Mouse (Mus musculus) lung, embryonic 15.5 days (tissue): Measurements from ENCODE around the gene Cdkn2aip. TPM values are rescaled to one million over a fixed set of nuclear protein-coding genes. Genes with fewer than 3 reads are reported as not detected.

Experiments
- ATAC-seq: fragments of 200-750 bp; cut with Nextera tagmentation; 2 replicates; pipeline ENCODE4 v1.8.0; 2017; ENCODE audit warnings: moderate number of reproducible peaks, borderline replicate concordance; ENCODE audit not compliant: low FRiP score, low TSS enrichment; ENCODE audit errors: extremely low read depth
- H3K27ac ChIP-seq: fragments of 300-500 bp; sonication (generic); 2 replicates; pipeline ENCODE4 v1.5.1; 2015; ENCODE audit warnings: moderate library complexity, mild to moderate bottlenecking, inconsistent platforms
- H3K27me3 ChIP-seq: fragments of 300-500 bp; sonication (generic); 2 replicates; pipeline ENCODE4 v1.6.1; 2015; ENCODE audit warnings: inconsistent platforms
- H3K36me3 ChIP-seq: fragments of 300-500 bp; sonication (generic); 2 replicates; pipeline ENCODE4 v1.6.1; 2015; ENCODE audit warnings: inconsistent platforms
- H3K4me1 ChIP-seq: fragments of 300-500 bp; sonication (generic); 2 replicates; pipeline ENCODE4 v1.6.1; 2015; ENCODE audit warnings: inconsistent platforms
- H3K4me2 ChIP-seq: fragments of 300-500 bp; sonication (generic); 2 replicates; pipeline ENCODE4 v1.6.1; 2015; ENCODE audit warnings: inconsistent platforms, mild to moderate bottlenecking, moderate library complexity
- H3K4me3 ChIP-seq: fragments of 300-500 bp; sonication (generic); 2 replicates; pipeline ENCODE4 v1.5.1; 2015; ENCODE audit warnings: mild to moderate bottlenecking, inconsistent platforms
- H3K9ac ChIP-seq: fragments of 300-500 bp; sonication (generic); 2 replicates; pipeline ENCODE4 v1.6.1; 2015; ENCODE audit warnings: inconsistent platforms
- H3K9me3 ChIP-seq: fragments of 300-500 bp; sonication (generic); 2 replicates; pipeline ENCODE4 v1.6.1; 2016; ENCODE audit warnings: inconsistent platforms
- WGBS: fragments of 180-500 bp; shearing (Covaris S2); methylation state at CpG from one replicate; pipeline ENCODE4 v1.1.7; 2015; 5-methylcytosine and 5-hydroxymethylcytosine counted together
- polyA plus RNA-seq: library from polyadenylated mRNA; unstranded; fragments of >200 nt; fragmentation: Nextera tagmentation; extraction: Ambion mirVana; gene quantifications from 2 replicates; pipeline ENCODE4 v1.2.1, GENCODE M21; 2015

Gene Cdkn2aip
- polyA plus RNA-seq, 1 experiment from 2014 or later: 25.0 TPM

DNA sequence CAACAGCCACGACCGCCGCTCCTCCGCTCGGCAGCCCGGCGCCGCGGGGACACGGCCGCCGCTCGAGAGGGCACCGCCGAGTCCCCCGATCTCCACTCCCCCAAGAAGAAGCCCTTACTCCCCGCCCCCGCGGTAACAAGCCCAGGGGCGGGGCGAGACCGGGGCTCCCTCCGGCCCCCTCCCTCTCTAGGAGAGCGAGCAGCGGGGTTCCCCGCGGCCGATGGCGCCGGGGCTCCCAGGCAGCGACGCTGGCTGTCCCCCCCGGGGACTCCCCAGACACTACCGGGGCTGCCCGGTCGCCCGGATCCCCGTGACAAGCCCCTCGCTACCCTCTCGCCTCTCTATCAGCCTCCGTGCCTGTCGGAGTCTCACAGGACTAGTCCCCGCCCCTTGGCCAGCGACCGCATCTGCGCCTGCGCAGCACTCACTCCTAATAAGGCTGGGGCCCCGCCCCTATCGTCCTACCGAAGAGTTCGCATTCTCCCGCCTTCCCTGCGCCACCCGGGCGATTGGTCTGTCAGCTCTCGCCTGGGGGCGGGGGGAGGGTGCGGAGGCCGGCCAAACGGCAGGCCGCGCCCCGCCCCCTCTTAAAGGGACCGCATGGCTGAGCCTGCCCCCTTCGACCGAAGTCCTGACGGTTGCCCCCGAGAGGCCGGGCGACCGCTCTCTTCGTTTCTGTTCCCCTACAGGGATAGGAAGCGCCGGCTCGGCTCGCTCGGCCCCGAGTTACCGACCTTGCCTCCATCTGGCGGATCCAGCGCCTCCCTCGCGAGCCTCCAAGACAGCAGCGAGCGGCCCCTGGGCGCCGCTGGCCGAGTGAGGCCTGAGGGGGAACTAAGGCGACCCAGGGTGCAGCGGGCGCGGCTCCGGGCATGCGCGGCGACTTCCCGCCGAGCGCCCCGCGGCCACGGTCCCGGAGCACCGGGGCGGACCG is 38.7 kb downstream of the Cdkn2aip start, which contains the start of gene Ing2:
Gene Ing2, minus strand, starts transcription at position 780 of the 934 bp plus-strand sequence.
- peaks cover 13% of the 10 kb centered on the region for H3K4me1 ChIP-seq
- ATAC-seq: peak; percentile 91
- 2% methylated on average over 96 of the region's 106 CpGs for WGBS

DNA sequence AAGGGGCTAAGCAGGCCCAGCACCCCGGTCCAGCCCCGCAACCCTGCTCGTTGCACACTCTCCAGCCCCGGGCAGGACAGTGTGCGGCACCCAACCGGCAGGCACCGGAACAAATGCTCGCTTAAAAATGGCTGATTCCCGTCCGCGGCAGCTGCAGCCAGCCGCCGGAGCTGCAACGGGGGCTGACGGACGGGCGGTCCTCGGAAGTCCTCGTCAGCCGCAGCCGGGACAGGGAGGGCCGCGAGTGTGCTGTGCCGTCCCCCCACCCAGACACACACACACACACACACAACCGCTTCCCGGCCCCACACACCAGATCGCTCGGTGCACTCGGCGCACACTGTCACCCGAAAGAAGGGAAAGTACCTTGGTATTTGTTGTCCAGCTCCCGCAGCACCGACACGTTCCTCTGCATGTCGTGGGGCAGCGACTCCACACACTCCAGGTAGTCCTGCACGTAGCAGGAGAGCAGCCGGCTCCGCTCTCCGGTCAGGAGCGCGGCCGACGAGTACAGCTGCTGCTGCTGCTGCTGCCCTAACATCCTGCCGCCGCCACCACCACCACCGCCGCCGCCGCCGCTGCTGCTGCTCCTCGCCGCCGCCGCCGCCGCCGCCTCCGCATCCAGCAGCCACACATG is 39.5 kb downstream of the Cdkn2aip start:
- Histone ChIP-seq H3K9ac (peak overlapping the region; percentile 62), H3K4me1 (peaks cover 13% of the 10 kb centered on the region), H3K4me2 (peak overlapping the region; percentile 71), H3K36me3 (no peaks in the 10 kb centered on the region), H3K27ac (peak overlapping the region; percentile 87), H3K9me3 (no peaks in the 10 kb centered on the region), H3K4me3 (peak overlapping the region; percentile 98), H3K27me3 (no peaks in the 10 kb centered on the region)
- no peak; the same call in 1 of the 2 replicates for ATAC-seq
- under 1% methylated on average over 44 of the region's 59 CpGs for WGBS

More for the DNA sequence above, 38.7 kb downstream of the Cdkn2aip start, which contains the start of gene Ing2:
- H3K36me3 ChIP-seq: no peaks in the 10 kb centered on the region
- H3K9ac ChIP-seq: peak within 1 kb of the TSS; percentile 95
- H3K4me3 ChIP-seq: peak within 1 kb of the TSS; percentile 98
- peak within 1 kb of the TSS; percentile 72 for H3K4me2 ChIP-seq
- H3K27me3 ChIP-seq: no peaks in the 10 kb centered on the region
- no peaks in the 10 kb centered on the region for H3K9me3 ChIP-seq
- peak within 1 kb of the TSS; percentile 99 for H3K27ac ChIP-seq

DNA sequence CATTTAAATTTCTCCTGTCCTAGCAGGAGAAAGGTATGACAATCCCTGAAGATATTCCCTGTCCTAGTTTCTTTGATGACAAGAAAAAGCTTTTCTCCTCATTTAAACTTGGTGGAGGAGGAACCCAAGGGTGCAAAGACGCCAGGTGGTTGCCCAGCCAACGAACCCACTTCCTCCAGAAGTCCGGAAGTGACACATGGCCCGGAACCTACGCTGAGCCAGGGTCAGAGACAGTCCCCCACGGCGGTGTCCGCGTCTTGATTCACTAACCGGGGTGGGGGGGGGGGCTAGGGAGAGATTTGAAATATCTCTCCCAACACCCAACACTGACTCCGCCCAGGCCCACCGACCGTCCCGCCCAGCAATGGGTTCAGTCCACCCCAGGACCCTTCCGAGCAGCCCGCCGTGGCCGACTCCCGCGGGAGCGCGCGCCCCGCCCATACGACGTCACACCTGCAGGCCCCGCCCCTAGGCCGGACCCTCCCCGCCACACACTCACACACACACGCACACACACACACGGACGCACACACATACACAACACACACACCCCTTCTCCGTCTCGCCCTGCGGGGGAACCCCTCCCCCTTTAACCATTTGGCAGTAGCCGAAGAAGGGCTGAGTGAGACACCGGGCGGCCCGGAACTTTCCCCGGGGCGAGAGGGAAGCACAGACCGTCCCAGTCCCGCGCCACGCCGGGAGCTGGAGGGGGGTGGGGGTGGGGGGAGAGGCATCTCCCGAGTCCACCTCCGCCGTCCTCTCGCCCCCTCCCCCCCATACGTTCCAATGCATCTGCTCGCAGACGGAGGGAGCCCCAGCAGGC is 40.2 kb downstream of the Cdkn2aip start:
- peak overlapping the region; percentile 71 for H3K4me2 ChIP-seq
- 0% methylated on average over 49 of the region's 53 CpGs for WGBS
- peak overlapping the region; percentile 62 for H3K9ac ChIP-seq
- H3K9me3 ChIP-seq: no peaks in the 10 kb centered on the region
- H3K4me1 ChIP-seq: peaks cover 13% of the 10 kb centered on the region
- peak overlapping the region; percentile 98 for H3K4me3 ChIP-seq
- H3K27ac ChIP-seq: peak overlapping the region; percentile 87
- no peaks in the 10 kb centered on the region for H3K27me3 ChIP-seq
- H3K36me3 ChIP-seq: peaks cover 6% of the 10 kb centered on the region; the same call in 1 of the 2 replicates
- ATAC-seq: peak; percentile 60

DNA sequence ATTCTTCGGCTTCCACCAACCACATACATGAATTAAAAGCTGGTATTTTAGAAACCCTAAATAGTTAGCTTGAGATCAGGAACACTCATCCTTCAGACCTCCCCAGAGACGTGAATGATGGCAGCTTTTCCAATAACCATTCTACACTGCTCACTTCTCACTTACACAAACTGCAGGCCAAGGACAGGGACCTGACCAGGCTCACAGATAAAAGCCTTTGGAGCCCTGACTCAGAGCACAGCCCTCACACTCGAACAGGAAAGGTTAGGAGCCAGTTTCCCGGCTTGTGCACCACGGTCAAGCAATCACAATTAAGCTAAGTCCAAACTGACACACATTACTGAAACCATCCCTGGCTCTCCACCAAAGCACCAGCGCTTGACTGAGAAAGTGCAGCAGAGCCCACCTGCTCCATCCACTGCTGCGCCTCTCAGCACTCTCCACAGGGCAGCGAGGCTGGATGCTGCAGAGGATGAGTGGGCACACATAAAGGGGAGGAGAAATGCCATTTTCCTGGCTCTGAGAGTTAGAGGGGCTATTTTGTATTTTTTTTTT is 49.4 kb downstream of the Cdkn2aip start:
- Histone ChIP-seq H3K27me3 (no peaks in the 10 kb centered on the region), H3K4me3 (no peak overlapping the region), H3K27ac (no peak overlapping the region), H3K36me3 (peaks cover 20% of the 10 kb centered on the region; the same call in 1 of the 2 replicates), H3K9me3 (no peaks in the 10 kb centered on the region), H3K9ac (no peak overlapping the region), H3K4me1 (no peaks in the 10 kb centered on the region), H3K4me2 (no peak overlapping the region)
- 86% methylated on average over 8 of the region's 8 CpGs for WGBS
- no peak for ATAC-seq

DNA sequence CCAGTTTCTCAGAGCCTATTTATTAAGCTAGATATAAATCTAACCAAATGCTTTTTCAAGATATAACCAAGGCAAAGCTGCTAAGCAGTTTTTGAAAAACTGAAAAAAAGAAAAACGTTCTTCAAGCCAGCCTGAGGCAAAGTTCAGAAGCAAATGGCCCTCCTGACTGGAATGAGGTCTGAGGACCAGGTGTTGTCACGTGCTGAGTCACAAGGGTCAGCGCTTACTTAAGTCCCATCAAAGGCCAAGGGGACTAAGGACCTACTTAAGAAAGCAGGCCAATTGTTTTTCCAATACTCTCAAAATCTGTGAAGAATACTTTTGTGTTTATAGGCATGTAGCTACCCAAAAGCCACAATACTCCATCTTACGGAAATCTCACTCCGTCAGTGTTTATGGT is 50.5 kb downstream of the Cdkn2aip start:
- Histone ChIP-seq H3K4me1 (no peaks in the 10 kb centered on the region), H3K27ac (no peak overlapping the region), H3K36me3 (peaks cover 11% of the 10 kb centered on the region; the same call in 1 of the 2 replicates), H3K9me3 (no peaks in the 10 kb centered on the region), H3K4me3 (no peak overlapping the region), H3K27me3 (no peaks in the 10 kb centered on the region), H3K4me2 (no peak overlapping the region), H3K9ac (no peak overlapping the region)
- ATAC-seq: no peak
- 66% methylated on average over 5 of the region's 5 CpGs for WGBS

DNA sequence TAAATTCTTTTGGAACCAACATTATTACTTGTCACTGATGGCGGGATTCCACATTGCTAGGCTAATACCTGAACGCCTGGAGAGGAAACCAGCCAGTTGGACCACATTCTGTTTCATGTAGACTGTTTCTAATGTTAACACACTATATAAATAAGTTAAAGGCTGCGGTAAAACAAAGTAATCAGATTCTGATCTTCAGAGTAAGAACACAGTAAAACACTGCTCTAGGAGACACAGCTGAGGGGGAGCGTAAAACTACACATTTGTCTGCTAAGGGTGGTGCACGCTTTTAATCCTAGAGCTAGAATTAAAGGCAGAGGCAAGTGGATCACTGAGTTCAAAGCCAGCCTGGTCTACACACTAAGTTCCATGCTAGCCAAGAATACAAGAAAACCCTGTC is 51.0 kb downstream of the Cdkn2aip start:
- Histone ChIP-seq H3K4me3 (no peak overlapping the region), H3K27me3 (no peaks in the 10 kb centered on the region), H3K27ac (no peak overlapping the region), H3K36me3 (peaks cover 10% of the 10 kb centered on the region; the same call in 1 of the 2 replicates), H3K4me2 (no peak overlapping the region), H3K9ac (no peak overlapping the region), H3K9me3 (no peaks in the 10 kb centered on the region), H3K4me1 (no peaks in the 10 kb centered on the region)
- ATAC-seq: no peak
- WGBS: 62% methylated on average over 5 of the region's 5 CpGs

DNA sequence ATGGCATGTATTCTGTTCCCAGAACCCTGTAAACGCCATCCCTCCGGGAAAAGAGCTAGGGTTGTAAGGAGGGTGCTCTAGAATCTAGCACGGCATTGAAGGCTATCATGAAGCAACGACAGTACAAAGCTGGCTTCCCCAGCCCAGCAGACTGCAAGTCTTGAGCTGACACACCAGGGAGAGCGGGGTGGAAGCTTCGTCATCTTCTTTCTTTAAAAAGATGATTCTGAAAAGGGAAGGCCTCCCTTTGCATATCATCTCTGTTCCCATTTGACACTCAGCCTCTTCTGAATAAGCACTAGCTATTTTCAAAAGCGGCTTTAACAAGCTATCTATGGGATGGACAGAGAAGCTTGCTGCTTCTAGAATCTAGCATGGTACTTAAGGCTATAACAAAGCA is 53.3 kb downstream of the Cdkn2aip start:
- Histone ChIP-seq H3K27me3 (no peaks in the 10 kb centered on the region), H3K27ac (no peak overlapping the region), H3K36me3 (0 out of 2 replicates have a peak, but pooled peaks cover 1% of the 10 kb centered on the region), H3K4me1 (no peaks in the 10 kb centered on the region), H3K9ac (no peak overlapping the region), H3K4me3 (no peak overlapping the region), H3K4me2 (no peak overlapping the region), H3K9me3 (no peaks in the 10 kb centered on the region)
- 91% methylated on average over 7 of the region's 7 CpGs for WGBS
- ATAC-seq: no peak

DNA sequence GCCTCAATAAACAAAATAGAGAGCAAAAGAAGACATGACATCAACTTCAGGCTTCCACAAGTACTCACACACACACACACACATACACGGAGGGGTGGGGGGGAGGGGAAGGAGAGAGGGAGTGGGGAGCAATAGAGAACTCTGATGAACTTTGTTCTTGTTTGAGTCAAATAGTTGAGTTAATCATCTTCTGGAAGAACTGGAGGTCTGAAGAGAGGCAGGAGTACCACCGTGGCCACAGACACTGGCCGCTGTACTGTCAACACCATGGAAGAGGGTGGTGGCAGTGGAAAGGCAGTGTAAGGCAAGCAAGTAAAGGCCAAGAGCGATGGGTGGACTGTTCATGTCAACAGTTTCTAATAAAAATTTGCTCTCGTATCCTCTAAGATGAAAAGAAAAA is 54.3 kb downstream of the Cdkn2aip start:
- WGBS: 85% methylated on average over 5 of the region's 5 CpGs
- Histone ChIP-seq H3K36me3 (no peaks in the 10 kb centered on the region), H3K4me1 (no peaks in the 10 kb centered on the region), H3K27me3 (no peaks in the 10 kb centered on the region), H3K4me2 (no peak overlapping the region), H3K4me3 (no peak overlapping the region), H3K9ac (no peak overlapping the region), H3K9me3 (no peaks in the 10 kb centered on the region), H3K27ac (no peak overlapping the region)
- ATAC-seq: no peak

Other genes starting within 250 kb of the Cdkn2aip start
- gene Trappc11, start 180.5 kb downstream of the Cdkn2aip start, polyA plus RNA-seq: 27.9 and 29.3 TPM in 2 replicates
- gene Rwdd4a, start 180.3 kb downstream of the Cdkn2aip start, polyA plus RNA-seq: 31.4 and 35.7 TPM in 2 replicates
- 13.6 and 13.7 TPM in 2 replicates for gene Ing2, start 38.4 kb downstream of the Cdkn2aip start, polyA plus RNA-seq
- gene Cldn24, start 108.2 kb upstream of the Cdkn2aip start, polyA plus RNA-seq: not detected in 2 replicates
- not detected in 2 replicates for gene Cldn22, start 110.5 kb upstream of the Cdkn2aip start, polyA plus RNA-seq